In the genomic region with DNA sequence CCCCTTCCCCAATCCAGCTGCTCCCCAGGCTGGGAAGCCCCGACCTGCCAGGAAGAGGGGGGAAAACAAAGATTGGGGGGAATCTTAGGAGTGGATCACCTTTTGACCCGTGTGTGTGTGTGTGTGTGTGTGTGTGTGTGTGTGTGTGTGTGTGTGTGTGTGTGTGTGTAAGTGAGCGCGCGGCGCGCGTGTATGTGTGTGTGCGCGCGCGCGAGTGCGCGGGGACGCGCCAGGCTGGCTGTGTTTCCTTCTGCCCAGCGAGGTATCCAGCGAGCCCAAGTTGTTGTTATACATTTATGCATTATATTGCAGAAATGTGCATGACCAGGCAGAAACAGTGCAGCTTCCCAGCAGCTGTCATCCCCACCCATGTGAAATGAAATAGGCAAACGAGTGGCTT, we compare ENCODE assay signal across 8 mouse cellular contexts. TPM values are rescaled to one million over a fixed set of nuclear protein-coding genes. Genes with fewer than 3 reads are reported as not detected.
DNase-seq lines count a peak whose midpoint lies in the region; ATAC-seq and TF ChIP-seq lines count a peak whose summit lies in the region.

No protein-coding gene starts in this region.

- no peak for ATAC-seq in heart, embryonic 11.5 days (replicated peaks; ENCODE audit: insufficient number of reproducible peaks, low FRiP score, low TSS enrichment)
- ATAC-seq in hindbrain, postnatal 0 days = no peak
- ATAC-seq in megakaryocyte progenitor cell, adult 5-6 weeks (replicated peaks; ENCODE audit: poor library complexity) = peak; percentile 13; the same call in 1 of the 2 replicates
- ATAC-seq in monocyte, adult 5-6 weeks (replicated peaks; ENCODE audit: insufficient number of reproducible peaks, low FRiP score, low TSS enrichment, poor library complexity, severe bottlenecking) = no peak

- H3K4me2 ChIP-seq in heart, embryonic 11.5 days = peak overlapping the region; percentile 96
- peak overlapping the region; percentile 96 for H3K4me2 ChIP-seq in hindbrain, postnatal 0 days (ENCODE audit: low read depth, low read length)

- no peaks in the 10 kb centered on the region for H3K4me1 ChIP-seq in heart, embryonic 11.5 days (ENCODE audit: control insufficient read depth, insufficient read depth, low read length)
- no peaks in the 10 kb centered on the region for H3K4me1 ChIP-seq in hindbrain, postnatal 0 days (ENCODE audit: insufficient read depth, low read length)

- H3K27ac ChIP-seq in heart, embryonic 11.5 days (ENCODE audit: low read depth, low read length) = peak overlapping the region; percentile 99
- H3K27ac ChIP-seq in hindbrain, postnatal 0 days = peak overlapping the region; percentile 98

- peak overlapping the region; percentile 91 for H3K9ac ChIP-seq in heart, embryonic 11.5 days (ENCODE audit: low read depth, low read length)
- H3K9ac ChIP-seq in hindbrain, postnatal 0 days (replicated peaks; ENCODE audit: low read length) = peak overlapping the region; percentile 79; the same call in 1 of the 2 replicates

- H3K9me3 ChIP-seq in heart, embryonic 11.5 days (replicated peaks; ENCODE audit: control insufficient read depth, low read length) = no peaks in the 10 kb centered on the region
- no peaks in the 10 kb centered on the region for H3K9me3 ChIP-seq in hindbrain, postnatal 0 days (ENCODE audit: low read length)

- H3K27me3 ChIP-seq in heart, embryonic 11.5 days (ENCODE audit: control insufficient read depth, insufficient read depth, low read length) = no peaks in the 10 kb centered on the region
- H3K27me3 ChIP-seq in hindbrain, postnatal 0 days (ENCODE audit: insufficient read depth, low read length) = no peaks in the 10 kb centered on the region

- H3K36me3 ChIP-seq in heart, embryonic 11.5 days (ENCODE audit: control insufficient read depth, insufficient read depth, low read length) = no peaks in the 10 kb centered on the region
- H3K36me3 ChIP-seq in hindbrain, postnatal 0 days (ENCODE audit: insufficient read depth, low read length) = no peaks in the 10 kb centered on the region

- WGBS in heart, embryonic 11.5 days (ENCODE audit: insufficient replicate concordance) = 1% methylated on average over 20 of the region's 20 CpGs
- under 1% methylated on average over 19 of the region's 20 CpGs for WGBS in hindbrain, postnatal 0 days

- no peak for DNase-seq in heart, postnatal 36 days
- peak; percentile 80 for DNase-seq in 416B (ENCODE audit: low read depth)
- peak; percentile 45 for DNase-seq in c-Kit-positive CD71-positive TER-119-positive erythroid progenitor cells, embryonic 14.5 days (ENCODE audit: low spot score)
- peak; percentile 81 for DNase-seq in hindbrain, postnatal 0 days (ENCODE audit: low spot score)
- DNase-seq in T-cell, adult 2 months (ENCODE audit: low spot score) = no peak

- intact Hi-C loops in heart, postnatal 36 days (cut with DNase I) = loop anchor here (2.0 kb wide), 1 partner anchor 76 kb away; no protein-coding TSS in a partner anchor

- TF ChIP-seq CTCF in hindbrain, postnatal 0 days (IDR thresholded peaks at IDR 0.05; ENCODE audit: low read depth) = no peak

- peak overlapping the region; percentile 73 for H3K4me3 ChIP-seq in heart, embryonic 11.5 days (ENCODE audit: low read depth, low read length)
- peak overlapping the region; percentile 79 for H3K4me3 ChIP-seq in hindbrain, postnatal 0 days (ENCODE audit: low read length)

RNA-seq across cellular contexts. Expression of gene Maml3, which starts 0.3 kb away (rescaled TPM):
- 2.1 and 2.6 TPM in 2 replicates for polyA plus RNA-seq in heart, embryonic 11.5 days (2014; fragmentation: Nextera tagmentation; extraction: Ambion mirVana)
- total RNA-seq in heart, postnatal 36 days (2021) = 1 to 10 TPM; 1.8 to 5.0 TPM
- 18.0 and 18.8 TPM in 2 replicates for total RNA-seq in hindbrain, postnatal 0 days (2014; rRNA removed)
- polyA plus RNA-seq in hindbrain, postnatal 0 days (2015; fragmentation: Nextera tagmentation; extraction: Ambion mirVana) = 4.3 and 4.8 TPM in 2 replicates
- 7.8 and 9.5 TPM in 2 replicates for total RNA-seq in megakaryocyte progenitor cell, adult 5-6 weeks (2015)
- total RNA-seq in megakaryocyte progenitor cell, adult 5-6 weeks (2017) = 5.9 and 7.9 TPM in 2 replicates
- total RNA-seq in monocyte, adult 5-6 weeks (2017) = 5.8 to 12.7 TPM (median 8.5 TPM) in 3 replicates

Comparison
In these comparisons a context has a peak if more than half of its experiments do, and no peak if none do; other contexts are left out.
1. DNase-seq: peak in 416B (single experiment), c-Kit-positive CD71-positive TER-119-positive erythroid progenitor cells, embryonic 14.5 days (single experiment) and hindbrain, postnatal 0 days (single experiment); none in heart, postnatal 36 days (0 of 2) and T-cell, adult 2 months (single experiment).